Mouse (Mus musculus): Measurements from ENCODE around the gene Col16a1. TPM values are rescaled to one million over a fixed set of nuclear protein-coding genes. Genes with fewer than 3 reads are reported as not detected.

Gene Col16a1
- 0.19 TPM in 1 of 3 replicates, not detected in the others for total RNA-seq (2017)

DNA sequence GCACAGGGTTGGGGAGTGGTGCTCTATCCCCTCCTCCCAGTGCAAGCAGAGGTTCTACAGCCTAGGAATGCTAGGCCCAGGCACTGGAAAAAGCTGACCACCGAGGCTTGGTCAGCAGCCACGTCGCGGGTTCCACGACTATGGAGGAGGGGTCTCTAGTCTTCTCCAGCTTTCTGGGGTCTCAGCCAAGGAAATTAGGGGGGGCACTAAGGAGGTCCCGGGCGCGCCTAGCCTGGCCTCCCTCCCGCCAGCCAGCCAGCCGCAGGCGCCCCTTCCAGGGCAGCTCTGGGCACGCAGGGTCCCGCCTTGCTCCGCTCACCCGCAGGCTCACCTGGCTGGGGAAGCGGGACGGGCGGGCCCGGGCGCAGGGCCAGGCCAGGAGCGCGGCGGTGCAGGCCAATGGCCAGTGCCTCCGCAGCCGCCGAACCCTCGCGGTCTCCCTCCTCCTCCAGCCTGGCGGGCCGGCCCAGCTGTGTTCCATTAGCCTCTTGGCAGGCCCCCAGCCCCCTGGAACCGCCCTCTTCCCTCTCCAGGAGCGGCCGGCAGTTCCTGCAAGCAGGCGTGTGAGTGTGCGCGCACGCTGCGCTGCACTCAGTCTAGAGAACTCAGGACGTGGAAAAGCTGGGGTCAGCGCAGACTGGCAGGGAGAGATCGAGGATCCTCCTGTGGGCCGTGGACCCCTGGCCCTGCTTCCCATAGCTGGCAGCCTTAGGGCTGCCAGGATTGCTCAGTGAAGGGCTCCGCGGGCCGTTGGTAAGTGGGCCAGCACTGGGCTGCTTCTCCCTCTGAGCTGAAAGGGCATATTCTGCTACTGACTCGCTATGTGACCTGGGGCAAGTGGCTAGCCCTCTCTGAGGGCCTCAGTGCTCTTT, at the start of gene Col16a1:
Gene Col16a1, plus strand, starts transcription at position 510 of the 872 bp plus-strand sequence.
- no peak for ATAC-seq (replicated peaks; ENCODE audit: insufficient number of reproducible peaks, low FRiP score, low TSS enrichment, poor library complexity, severe bottlenecking)

DNA sequence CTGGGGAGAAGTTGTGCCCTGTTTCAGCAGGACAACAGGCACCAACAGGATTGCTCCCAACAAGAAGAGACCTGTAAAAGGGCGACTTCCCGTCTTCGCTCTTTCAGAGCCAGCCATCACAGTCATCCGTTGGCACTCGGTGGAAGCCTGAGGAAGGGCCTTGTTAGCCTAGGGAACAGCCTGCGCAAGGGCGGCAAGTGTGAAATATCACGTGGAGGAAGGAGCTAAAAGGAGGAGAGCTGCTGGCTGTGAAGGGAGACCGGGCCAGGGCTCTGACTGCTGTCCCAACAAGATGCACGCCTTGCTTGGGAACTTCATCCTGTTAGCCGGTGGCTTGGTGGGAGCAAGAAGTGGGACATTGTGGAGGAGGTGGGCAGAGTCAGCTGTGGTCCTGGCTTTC, 49.5 kb upstream of the Col16a1 start:
- no peak for ATAC-seq (replicated peaks; ENCODE audit: insufficient number of reproducible peaks, low FRiP score, low TSS enrichment, poor library complexity, severe bottlenecking)

DNA sequence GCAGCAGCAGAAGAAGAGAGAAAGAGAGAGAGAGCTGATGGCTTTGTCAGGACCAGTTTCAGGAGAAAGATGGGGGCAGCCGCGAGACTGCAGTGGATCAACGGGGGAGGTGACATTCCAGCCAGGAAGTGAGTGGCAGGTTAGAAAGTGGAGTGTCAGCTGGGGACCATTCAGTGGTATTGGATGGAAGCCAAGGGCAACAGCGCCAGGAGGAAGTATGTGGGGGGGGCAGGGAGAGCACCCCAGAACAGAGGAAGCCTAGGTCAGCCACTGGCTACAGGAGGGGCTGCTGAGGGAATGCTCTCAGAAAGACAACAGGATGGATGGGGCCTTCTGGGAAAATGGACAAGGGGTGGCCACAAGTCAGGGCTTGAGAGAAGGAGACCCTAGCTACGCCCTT, 45.9 kb upstream of the Col16a1 start:
- no peak for ATAC-seq (replicated peaks; ENCODE audit: insufficient number of reproducible peaks, low FRiP score, low TSS enrichment, poor library complexity, severe bottlenecking)

DNA sequence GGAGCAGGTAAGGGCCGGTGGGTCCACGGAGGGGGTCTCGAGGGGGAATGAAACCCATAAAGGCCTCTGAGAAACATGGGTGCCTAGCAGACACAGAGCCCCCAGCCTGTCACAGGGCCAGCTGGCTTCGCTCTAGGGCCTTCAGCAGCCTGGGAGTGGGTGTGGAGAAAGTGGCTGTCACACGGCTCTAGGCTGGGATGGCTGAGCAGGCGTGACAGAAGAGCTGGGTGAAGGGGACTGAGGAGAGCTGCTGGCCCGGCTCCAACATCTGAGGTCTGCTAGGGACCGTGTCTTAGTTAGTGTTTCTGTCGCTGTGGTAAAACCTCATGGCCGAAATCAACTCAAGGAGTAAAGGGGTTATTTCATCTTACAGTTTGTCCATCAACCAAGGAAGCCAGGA, 45.5 kb upstream of the Col16a1 start:
- no peak for ATAC-seq (replicated peaks; ENCODE audit: insufficient number of reproducible peaks, low FRiP score, low TSS enrichment, poor library complexity, severe bottlenecking)

DNA sequence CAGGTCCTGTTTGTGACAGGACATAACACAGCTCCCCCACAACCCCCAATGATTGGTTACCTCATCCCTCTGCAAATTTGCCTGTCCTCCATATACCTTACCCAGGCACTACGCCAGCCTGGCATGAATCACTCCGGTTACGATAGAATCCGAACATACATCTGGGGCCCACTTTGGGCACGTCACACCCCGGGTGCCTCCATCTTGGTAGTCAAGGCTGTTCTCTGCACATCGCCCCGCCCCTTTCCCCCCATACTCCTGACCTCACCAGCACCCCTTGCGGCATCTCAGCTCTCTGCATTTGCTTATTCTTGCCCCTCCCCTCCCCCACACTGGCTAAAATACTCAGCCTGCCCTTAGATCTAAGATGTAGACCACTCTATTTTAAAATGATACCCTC, 42.0 kb upstream of the Col16a1 start:
- ATAC-seq (replicated peaks; ENCODE audit: insufficient number of reproducible peaks, low FRiP score, low TSS enrichment, poor library complexity, severe bottlenecking) = no peak

DNA sequence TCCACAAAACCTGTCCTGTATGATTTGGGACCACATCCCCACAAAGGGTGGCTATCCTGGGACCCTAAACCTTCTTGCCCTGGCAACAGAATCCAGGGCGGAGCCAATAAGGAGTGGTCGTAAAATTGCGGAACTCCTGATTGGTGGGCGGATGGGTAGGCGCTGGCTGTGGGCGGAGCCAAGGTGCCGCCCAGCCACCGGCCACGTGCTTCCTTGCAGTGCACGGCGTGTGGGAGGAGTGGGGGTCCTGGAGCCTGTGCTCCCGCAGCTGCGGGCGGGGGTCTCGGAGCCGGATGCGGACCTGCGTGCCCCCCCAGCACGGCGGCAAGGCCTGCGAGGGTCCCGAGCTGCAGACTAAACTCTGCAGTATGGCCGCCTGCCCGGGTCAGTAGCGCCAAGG, 41.1 kb upstream of the Col16a1 start:
- no peak for ATAC-seq (replicated peaks; ENCODE audit: insufficient number of reproducible peaks, low FRiP score, low TSS enrichment, poor library complexity, severe bottlenecking)

DNA sequence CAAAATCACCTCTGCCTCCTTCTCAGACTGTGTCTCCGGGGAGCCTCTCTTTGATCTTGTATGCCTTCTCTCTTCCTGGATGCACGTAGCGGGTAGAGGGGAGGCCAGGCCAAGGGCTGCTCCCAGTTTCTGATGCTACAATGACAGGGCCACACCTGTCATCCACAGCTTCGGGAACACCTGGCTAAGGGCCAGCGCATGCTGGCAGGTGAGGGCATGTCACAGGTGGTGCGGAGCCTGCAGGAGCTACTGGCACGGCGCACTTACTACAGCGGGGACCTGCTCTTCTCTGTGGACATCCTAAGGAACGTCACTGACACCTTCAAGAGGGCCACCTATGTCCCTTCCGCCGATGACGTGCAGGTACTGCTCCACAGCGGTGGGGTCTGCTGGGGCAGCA, 38.6 kb upstream of the Col16a1 start:
- no peak for ATAC-seq (replicated peaks; ENCODE audit: insufficient number of reproducible peaks, low FRiP score, low TSS enrichment, poor library complexity, severe bottlenecking)

DNA sequence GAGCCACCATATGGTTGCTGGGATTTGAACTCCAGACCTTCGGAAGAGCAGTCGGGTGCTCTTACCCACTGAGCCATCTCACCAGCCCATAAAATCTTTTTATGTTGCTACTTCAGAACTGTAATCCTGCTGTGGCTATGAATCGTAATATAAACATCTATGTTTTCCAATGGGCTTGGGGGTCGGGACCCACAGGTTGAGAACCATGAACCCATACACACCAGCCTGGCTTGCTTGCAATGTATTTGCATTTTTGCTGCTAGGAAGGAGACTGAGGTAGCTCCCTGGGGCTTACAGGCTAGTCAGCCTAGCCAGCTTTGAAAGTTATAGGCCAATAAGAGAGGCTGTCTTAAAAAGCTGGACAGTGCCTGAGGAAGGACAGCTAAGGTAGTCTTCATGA, 36.9 kb upstream of the Col16a1 start:
- no peak for ATAC-seq (replicated peaks; ENCODE audit: insufficient number of reproducible peaks, low FRiP score, low TSS enrichment, poor library complexity, severe bottlenecking)

DNA sequence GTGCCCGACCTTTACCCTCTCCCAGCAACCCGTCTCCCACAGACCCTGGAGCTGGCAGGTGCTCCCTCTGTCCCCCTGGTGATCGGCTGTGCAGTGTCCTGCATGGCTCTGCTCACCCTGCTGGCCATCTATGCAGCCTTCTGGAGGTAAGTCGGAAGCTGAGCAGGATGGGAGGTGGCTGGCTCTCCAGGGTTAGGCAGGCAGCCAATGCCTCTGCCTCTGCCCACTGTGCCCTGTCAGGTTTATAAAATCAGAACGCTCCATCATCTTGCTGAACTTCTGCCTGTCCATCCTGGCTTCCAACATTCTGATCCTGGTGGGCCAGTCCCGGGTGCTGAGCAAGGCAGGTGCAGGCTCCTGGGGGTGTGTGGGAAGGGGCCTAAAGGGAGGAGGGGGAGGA, 35.4 kb upstream of the Col16a1 start:
- no peak for ATAC-seq (replicated peaks; ENCODE audit: insufficient number of reproducible peaks, low FRiP score, low TSS enrichment, poor library complexity, severe bottlenecking)

DNA sequence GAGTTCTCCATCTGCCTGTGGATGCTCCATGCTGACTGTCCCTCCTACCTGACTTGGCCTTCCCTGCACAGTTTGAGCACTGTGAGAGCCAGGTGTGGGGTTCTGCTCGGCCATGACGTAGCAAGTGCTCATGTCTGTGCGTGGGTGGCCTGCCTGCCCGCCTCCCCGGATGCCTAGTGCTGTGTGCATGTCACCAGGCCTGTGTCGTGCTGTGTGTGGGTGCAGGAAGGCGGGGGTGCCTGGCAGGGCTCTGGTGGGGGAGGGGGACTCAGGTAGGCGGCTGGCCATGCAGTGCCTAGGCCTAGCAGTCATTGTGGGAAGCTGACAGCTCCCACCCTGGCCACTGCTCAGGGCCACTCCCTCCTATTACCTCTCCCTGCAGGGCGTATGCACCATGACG, 34.5 kb upstream of the Col16a1 start:
- no peak for ATAC-seq (replicated peaks; ENCODE audit: insufficient number of reproducible peaks, low FRiP score, low TSS enrichment, poor library complexity, severe bottlenecking)

DNA sequence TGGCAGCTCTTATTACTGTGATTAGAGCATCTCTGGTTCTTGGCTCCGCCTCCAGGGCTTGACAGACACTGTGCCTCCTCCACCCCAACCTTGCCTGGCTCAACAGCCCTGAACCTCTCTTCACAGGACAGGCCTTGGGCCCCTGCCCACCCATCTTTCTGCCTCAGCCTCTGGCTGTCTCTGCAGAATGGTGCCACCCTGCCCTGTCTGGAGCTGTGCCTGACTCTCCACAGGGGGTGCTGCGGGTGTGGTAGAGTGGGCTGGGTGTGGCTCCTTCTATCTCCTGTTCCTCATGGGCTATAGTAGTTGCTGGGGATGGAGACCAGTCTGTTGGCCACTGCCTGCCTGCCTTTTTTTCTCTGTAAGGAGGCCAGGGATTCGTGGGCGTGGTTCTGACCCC, 31.6 kb upstream of the Col16a1 start:
- no peak for ATAC-seq (replicated peaks; ENCODE audit: insufficient number of reproducible peaks, low FRiP score, low TSS enrichment, poor library complexity, severe bottlenecking)

DNA sequence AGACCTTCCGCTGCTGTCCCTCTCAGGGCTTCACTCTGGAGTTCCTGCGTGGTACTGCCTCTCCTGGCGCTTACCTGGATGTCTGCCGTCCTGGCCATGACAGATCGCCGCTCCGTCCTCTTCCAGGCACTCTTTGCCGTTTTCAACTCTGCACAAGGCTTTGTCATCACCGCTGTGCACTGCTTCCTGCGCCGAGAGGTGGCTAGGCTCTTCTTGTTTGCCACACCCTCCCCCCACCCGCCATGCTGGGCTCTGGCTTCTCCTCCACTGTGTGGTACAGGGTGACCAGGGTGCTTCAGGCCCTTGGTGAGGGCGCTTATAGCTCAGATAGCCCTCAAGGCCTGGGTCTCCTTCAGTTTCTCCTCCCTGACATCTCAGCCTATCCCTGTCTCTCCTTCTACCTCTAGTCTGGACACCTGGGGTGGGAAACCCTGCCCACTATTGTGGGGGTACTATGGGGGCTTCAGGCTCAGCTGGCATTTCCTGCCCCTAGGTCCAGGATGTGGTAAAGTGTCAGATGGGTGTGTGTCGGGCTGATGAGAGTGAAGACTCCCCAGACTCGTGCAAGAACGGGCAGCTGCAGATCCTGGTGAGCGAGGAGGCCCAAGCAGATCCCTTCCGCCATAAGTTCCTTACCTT, 30.5 kb upstream of the Col16a1 start:
- no peak for ATAC-seq (replicated peaks; ENCODE audit: insufficient number of reproducible peaks, low FRiP score, low TSS enrichment, poor library complexity, severe bottlenecking)

DNA sequence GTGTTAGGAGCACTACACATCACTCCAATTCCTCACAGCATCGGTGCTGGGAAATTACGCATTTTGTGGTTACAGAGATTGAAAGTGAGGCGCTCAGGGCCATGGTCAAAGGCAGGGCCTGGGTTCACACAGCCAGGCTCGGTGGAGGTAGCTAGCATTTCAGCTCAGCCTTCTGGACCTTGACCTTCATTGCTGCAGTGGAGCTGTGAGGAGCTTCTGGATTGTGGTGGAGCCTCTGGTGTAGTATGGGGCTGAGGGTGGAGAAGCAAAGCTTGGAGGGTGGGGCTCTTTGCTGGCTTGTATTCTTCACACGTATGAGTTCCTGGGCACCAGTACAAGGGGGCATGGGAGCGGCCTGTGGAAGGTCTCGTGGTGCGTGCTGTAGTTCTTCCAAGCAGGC, 24.7 kb upstream of the Col16a1 start:
- ATAC-seq (replicated peaks; ENCODE audit: insufficient number of reproducible peaks, low FRiP score, low TSS enrichment, poor library complexity, severe bottlenecking) = no peak

DNA sequence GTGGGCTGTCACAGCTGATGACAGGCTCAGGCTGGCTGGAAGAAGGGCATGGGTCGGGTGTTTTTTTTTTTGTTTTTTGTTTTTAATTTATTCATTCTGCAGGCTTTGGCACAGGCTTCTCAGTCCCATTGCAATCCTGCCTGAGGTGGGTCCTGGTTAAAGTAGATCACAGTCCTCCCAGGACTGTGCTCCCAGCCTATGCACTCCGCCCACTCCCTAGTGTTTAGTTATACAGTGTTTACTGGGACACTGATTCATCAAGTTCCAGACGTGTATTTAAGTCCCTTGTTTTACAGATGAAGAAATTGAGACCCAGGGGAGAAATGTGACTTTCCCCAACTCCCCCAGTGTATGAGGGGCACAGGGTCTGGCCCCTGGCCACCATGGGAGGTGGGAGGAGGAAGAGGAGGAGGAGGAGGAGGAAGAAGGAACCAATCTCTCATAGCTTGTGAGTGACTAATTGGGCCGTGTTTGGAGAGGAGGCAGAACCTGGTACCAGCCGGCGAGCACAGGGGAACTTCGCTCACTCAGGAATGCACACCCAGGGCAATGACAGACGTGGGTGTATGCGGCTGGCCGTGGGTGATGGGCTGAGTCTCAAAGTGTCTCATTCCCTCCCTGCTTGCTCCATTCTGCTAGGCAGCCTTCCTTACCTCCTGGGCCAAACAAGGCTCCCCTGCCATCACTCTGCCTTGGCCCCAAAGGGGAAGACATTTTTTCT, 24.0 kb upstream of the Col16a1 start:
- ATAC-seq (replicated peaks; ENCODE audit: insufficient number of reproducible peaks, low FRiP score, low TSS enrichment, poor library complexity, severe bottlenecking) = no peak

DNA sequence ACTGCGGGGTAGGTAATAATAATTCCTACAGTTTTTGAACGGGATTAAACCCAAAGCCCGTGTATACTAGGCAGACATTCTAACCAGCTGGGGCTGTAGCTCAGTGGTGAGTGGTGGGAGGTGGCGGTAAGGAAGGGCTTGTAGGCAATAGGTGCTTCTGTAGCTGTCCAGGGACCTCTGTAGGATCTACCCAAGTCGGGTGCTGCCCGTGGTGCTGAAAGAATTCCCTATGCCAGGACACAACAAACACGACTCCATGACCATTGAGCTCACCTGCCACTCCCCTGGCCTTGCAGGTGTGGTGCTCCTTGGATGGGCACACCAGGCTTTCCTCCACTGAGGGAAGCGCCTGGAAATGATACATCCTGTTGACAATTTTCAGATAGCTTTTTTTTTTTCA, 22.1 kb upstream of the Col16a1 start:
- ATAC-seq (replicated peaks; ENCODE audit: insufficient number of reproducible peaks, low FRiP score, low TSS enrichment, poor library complexity, severe bottlenecking) = no peak

DNA sequence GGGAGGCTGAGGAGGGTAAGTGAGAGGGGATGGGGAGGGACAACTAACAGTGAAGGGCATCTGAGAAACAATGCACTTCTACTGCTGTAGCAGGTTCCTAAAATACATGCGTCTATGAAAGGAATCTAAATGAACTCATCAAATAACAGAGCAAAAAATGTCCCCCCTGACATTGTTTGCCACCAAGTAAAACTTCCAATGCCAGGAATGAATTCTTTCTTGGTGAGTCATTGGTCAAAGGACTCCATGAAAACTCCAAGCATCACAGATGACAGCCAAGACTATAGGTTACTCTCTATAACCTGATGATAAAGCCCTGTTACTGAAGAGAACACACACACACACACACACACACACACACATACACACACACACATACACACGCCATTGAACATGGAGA, 16.5 kb upstream of the Col16a1 start:
- ATAC-seq (replicated peaks; ENCODE audit: insufficient number of reproducible peaks, low FRiP score, low TSS enrichment, poor library complexity, severe bottlenecking) = no peak

DNA sequence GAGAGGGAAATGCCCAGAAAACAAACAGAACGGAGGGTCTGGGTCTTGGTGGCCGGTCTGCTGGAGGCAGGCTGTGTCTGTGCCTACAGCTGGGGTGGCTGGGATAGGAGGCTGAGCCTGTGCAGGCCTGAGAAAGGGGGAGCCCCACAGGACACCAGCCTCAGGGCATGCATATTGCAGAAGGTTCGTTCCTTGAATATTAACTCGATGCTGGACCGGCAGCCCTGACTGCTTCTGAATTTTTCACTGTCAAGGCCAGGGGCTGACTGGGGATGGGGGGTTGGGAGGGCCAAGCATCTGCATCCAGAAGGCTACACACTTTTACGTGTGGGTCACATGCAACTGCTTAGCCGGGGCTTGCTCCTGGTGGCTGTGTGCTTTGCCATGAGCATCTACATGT, 14.1 kb upstream of the Col16a1 start:
- no peak for ATAC-seq (replicated peaks; ENCODE audit: insufficient number of reproducible peaks, low FRiP score, low TSS enrichment, poor library complexity, severe bottlenecking)

DNA sequence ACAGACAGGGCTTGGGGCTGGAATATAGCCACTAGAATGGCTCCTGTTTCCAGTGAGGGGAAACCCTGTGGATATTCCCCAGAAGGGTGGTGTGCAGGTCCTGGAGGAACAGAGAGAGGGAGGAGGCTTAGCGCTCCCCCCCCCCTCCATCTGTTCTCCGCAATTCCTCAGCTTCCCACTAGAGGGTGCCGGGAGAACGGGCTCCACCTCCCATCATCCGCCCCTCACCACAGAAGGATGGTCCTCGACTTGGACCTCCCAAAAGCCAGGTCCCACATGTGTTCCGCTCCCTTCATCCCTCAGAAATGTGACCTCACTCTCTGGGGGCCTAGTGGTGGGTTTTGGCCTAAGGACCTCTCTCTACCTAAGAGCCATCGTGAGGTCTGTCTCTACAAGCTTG, 11.5 kb upstream of the Col16a1 start:
- ATAC-seq (replicated peaks; ENCODE audit: insufficient number of reproducible peaks, low FRiP score, low TSS enrichment, poor library complexity, severe bottlenecking) = 0 out of 2 replicates have a peak, but pooled peaks have one; percentile 43

DNA sequence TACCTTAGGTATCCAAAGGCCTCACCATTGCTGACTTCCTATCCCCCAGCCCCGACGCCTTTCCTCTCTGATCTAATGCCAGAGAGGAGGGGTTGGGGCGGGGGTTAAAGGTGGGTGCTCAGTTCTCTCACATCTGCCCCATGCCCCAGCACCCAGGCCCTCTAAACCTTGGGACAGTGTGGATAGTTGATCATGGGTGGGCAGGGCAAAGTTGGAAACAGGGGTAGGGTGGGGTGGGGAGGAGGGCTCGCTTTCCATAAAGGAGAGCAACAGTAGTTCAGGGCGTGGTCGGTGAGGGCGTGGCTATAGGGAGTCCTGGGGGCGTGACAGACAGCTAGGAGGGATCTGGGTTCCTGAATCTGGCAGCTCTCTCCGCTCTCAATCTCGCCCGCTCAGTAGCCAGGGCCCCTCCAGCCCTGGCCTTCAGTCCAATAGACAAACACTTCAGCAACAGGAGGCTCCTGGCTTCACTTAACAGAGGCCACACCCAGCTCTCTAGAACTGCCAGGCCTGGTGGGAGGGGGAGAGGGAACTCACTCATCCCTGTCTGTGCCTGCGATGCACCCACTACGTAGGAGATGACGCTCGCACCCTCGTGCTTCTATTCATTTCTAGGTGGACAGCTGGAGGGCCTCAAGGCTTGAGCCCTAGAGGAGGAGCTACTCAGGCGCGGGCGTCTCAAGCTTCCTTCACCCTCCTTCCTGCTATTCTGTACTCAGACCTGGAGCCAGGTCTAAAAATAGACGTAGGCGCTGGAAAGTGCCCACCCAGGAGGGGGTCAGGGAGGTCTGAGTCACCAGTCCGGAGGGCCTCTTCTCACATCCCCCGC, 10.9 kb upstream of the Col16a1 start:
- ATAC-seq (replicated peaks; ENCODE audit: insufficient number of reproducible peaks, low FRiP score, low TSS enrichment, poor library complexity, severe bottlenecking) = no peak

Measured in monocyte, adult 5-6 weeks (primary cell).